ENCODE assay signal across 9 mouse cellular contexts in genomic region chr1:56089254-56089834, GRCm38 (mm10).
A peak's percentile ranks its signal among the peaks of the same experiment; 100 is the strongest.
DNase-seq lines count a peak whose midpoint lies in the region; ATAC-seq and TF ChIP-seq lines count a peak whose summit lies in the region.
"Had no signal": no experiment of that assay in that cellular context is flagged by ENCODE, and none has a peak within 500 bp of the region (broad histone marks: within the 10 kb centered on the region; RNA-seq: fewer than 3 reads in every experiment).

No protein-coding gene starts in this region.

- H3K36me3 ChIP-seq in hindbrain, postnatal 0 days (ENCODE audit: insufficient read depth, low read length), result no peaks in the 10 kb centered on the region
- H3K36me3 ChIP-seq in hindbrain, embryonic 12.5 days, result no peaks in the 10 kb centered on the region
- no peaks in the 10 kb centered on the region for H3K36me3 ChIP-seq in heart, embryonic 16.5 days (ENCODE audit: control insufficient read depth, insufficient read depth)
- H3K36me3 ChIP-seq: embryonic facial prominence, embryonic 13.5 days had no signal

- H3K27me3 ChIP-seq in hindbrain, postnatal 0 days (ENCODE audit: insufficient read depth, low read length), result no peaks in the 10 kb centered on the region
- H3K27me3 ChIP-seq in hindbrain, embryonic 12.5 days, result no peaks in the 10 kb centered on the region
- no peaks in the 10 kb centered on the region for H3K27me3 ChIP-seq in heart, embryonic 16.5 days (ENCODE audit: control insufficient read depth, insufficient read depth, low read length)
- H3K27me3 ChIP-seq: embryonic facial prominence, embryonic 13.5 days had no signal

- no peak for TF ChIP-seq POLR2A in brain, embryonic 14.5 days (IDR thresholded peaks at IDR 0.05; ENCODE audit: borderline replicate concordance, extremely low read depth, insufficient read depth, insufficient read length, poor library complexity, severe bottlenecking)

- H3K27ac ChIP-seq in hindbrain, postnatal 0 days, result no peak overlapping the region
- no peak overlapping the region for H3K27ac ChIP-seq in hindbrain, embryonic 12.5 days
- no peak overlapping the region for H3K27ac ChIP-seq in heart, embryonic 16.5 days (ENCODE audit: low read length)
- H3K27ac ChIP-seq: embryonic facial prominence, embryonic 13.5 days had no signal

- 64% methylated on average over 4 of the region's 4 CpGs for WGBS in hindbrain, postnatal 0 days
- WGBS in hindbrain, embryonic 12.5 days, result 76% methylated on average over 4 of the region's 4 CpGs
- 52% methylated on average over 4 of the region's 4 CpGs for WGBS in heart, embryonic 16.5 days

- no peak for ATAC-seq in hindbrain, postnatal 0 days
- ATAC-seq in hindbrain, embryonic 12.5 days (ENCODE audit: low FRiP score), result no peak
- peak; percentile 70 for ATAC-seq in heart, embryonic 16.5 days (replicated peaks; ENCODE audit: extremely low read depth, insufficient read depth, low FRiP score)
- no peak for ATAC-seq in megakaryocyte, adult 5-6 weeks (ENCODE audit: poor library complexity, severe bottlenecking)

- H3K9ac ChIP-seq in hindbrain, postnatal 0 days (replicated peaks; ENCODE audit: low read length), result no peak overlapping the region
- H3K9ac ChIP-seq in hindbrain, embryonic 12.5 days, result no peak overlapping the region
- H3K9ac ChIP-seq in heart, embryonic 16.5 days (ENCODE audit: low read length), result no peak overlapping the region
- H3K9ac ChIP-seq: embryonic facial prominence, embryonic 13.5 days had no signal

- H3K4me1 ChIP-seq in hindbrain, postnatal 0 days (ENCODE audit: insufficient read depth, low read length), result no peaks in the 10 kb centered on the region
- no peaks in the 10 kb centered on the region for H3K4me1 ChIP-seq in hindbrain, embryonic 12.5 days
- H3K4me1 ChIP-seq in heart, embryonic 16.5 days (ENCODE audit: control insufficient read depth, insufficient read depth, low read length), result no peaks in the 10 kb centered on the region; the same call in 1 of the 2 replicates

- H3K4me2 ChIP-seq in hindbrain, postnatal 0 days (ENCODE audit: low read depth, low read length), result no peak overlapping the region
- no peak overlapping the region for H3K4me2 ChIP-seq in hindbrain, embryonic 12.5 days (replicated peaks)
- H3K4me2 ChIP-seq in heart, embryonic 16.5 days (ENCODE audit: low read depth, low read length), result no peak overlapping the region
- H3K4me2 ChIP-seq: embryonic facial prominence, embryonic 13.5 days had no signal

- DNase-seq in hindbrain, postnatal 0 days (ENCODE audit: low spot score), result peak; percentile 37
- DNase-seq in brain, embryonic 14.5 days (ENCODE audit: low read depth), result peak; percentile 42
- peak; percentile 34 to 35 for DNase-seq in layer of hippocampus, postnatal 10 days (ENCODE audit: low spot score in 2 of 2)
- peak; percentile 62 for DNase-seq in lung, postnatal 36 days
- DNase-seq in cerebellum, adult 9-11 months, result no peak

- no peaks in the 10 kb centered on the region for H3K9me3 ChIP-seq in hindbrain, postnatal 0 days (ENCODE audit: low read length)
- H3K9me3 ChIP-seq in hindbrain, embryonic 12.5 days (replicated peaks), result no peaks in the 10 kb centered on the region
- no peaks in the 10 kb centered on the region for H3K9me3 ChIP-seq in heart, embryonic 16.5 days (replicated peaks; ENCODE audit: control insufficient read depth, low read length)
- H3K9me3 ChIP-seq: embryonic facial prominence, embryonic 13.5 days had no signal

- no peak overlapping the region for H3K4me3 ChIP-seq in hindbrain, postnatal 0 days (ENCODE audit: low read length)
- H3K4me3 ChIP-seq in hindbrain, embryonic 12.5 days, result no peak overlapping the region
- H3K4me3 ChIP-seq in heart, embryonic 16.5 days (ENCODE audit: low read length), result no peak overlapping the region
- H3K4me3 ChIP-seq: embryonic facial prominence, embryonic 13.5 days had no signal

- no peak for TF ChIP-seq CTCF in hindbrain, postnatal 0 days (IDR thresholded peaks at IDR 0.05; ENCODE audit: low read depth)
- no peak for TF ChIP-seq CTCF in brain, embryonic 14.5 days (IDR thresholded peaks at IDR 0.05; ENCODE audit: borderline replicate concordance, extremely low read depth, insufficient read depth, insufficient read length)
